Mouse (Mus musculus): ENCODE data around the gene Hoxa3.

Gene Hoxa3

GRCm38 (mm10) chr6:52231885-52232567, 18.9 kb upstream of the Hoxa3 start:
- DNase-seq, result peak; percentile 17

- DNase-seq, result no peak
Observed at GRCm38 (mm10) chr6:52230516-52231165, 17.5 kb upstream of the Hoxa3 start, which contains the start of gene Hoxa9. Gene Hoxa9, minus strand, starts transcription at chr6:52231089.

- no peak for DNase-seq
Observed at GRCm38 (mm10) chr6:52229558-52230416, 16.7 kb upstream of the Hoxa3 start.

GRCm38 (mm10) chr6:52228475-52229465, 15.6 kb upstream of the Hoxa3 start:
- DNase-seq, result no peak

- DNase-seq, result no peak
Observed at GRCm38 (mm10) chr6:52227470-52228222, 14.5 kb upstream of the Hoxa3 start.

- no peak for DNase-seq
Observed at GRCm38 (mm10) chr6:52226569-52227257, 13.6 kb upstream of the Hoxa3 start.

- no peak for DNase-seq
Observed at GRCm38 (mm10) chr6:52225612-52226568, 12.8 kb upstream of the Hoxa3 start.

GRCm38 (mm10) chr6:52224895-52225611, 11.9 kb upstream of the Hoxa3 start:
- DNase-seq, result no peak

- DNase-seq, result no peak
Observed at GRCm38 (mm10) chr6:52223939-52224760, 11.0 kb upstream of the Hoxa3 start.

GRCm38 (mm10) chr6:52222729-52223128, 9.6 kb upstream of the Hoxa3 start:
- no peak for DNase-seq

- DNase-seq, result no peak
Observed at GRCm38 (mm10) chr6:52221993-52222685, 9.0 kb upstream of the Hoxa3 start.

GRCm38 (mm10) chr6:52221337-52221992, 8.3 kb upstream of the Hoxa3 start, which contains the start of gene Hoxa7:
Gene Hoxa7, minus strand, starts transcription at chr6:52221854.
- peak; percentile 91 for DNase-seq

GRCm38 (mm10) chr6:52220865-52221310, 7.8 kb upstream of the Hoxa3 start:
- DNase-seq, result no peak

GRCm38 (mm10) chr6:52220003-52220864, 7.1 kb upstream of the Hoxa3 start:
- no peak for DNase-seq

GRCm38 (mm10) chr6:52219234-52219942, 6.3 kb upstream of the Hoxa3 start:
- no peak for DNase-seq
